ENCODE assay signal across 13 mouse cellular contexts in genomic region chr1:192853429-192853828, GRCm38 (mm10). TPM values are rescaled to one million over a fixed set of nuclear protein-coding genes. Genes with fewer than 3 reads are reported as not detected.
A peak's percentile ranks its signal among the peaks of the same experiment; 100 is the strongest.
DNase-seq lines count a peak whose midpoint lies in the region; ATAC-seq lines count a peak whose summit lies in the region.
"Had no signal": no experiment of that assay in that cellular context is flagged by ENCODE, and none has a peak within 500 bp of the region (broad histone marks: within the 10 kb centered on the region; RNA-seq: fewer than 3 reads in every experiment).

No protein-coding gene starts in this region.

- H3K27ac ChIP-seq in liver, embryonic 11.5 days (ENCODE audit: low read depth, low read length) = no peak overlapping the region
- no peak overlapping the region for H3K27ac ChIP-seq in liver, embryonic 12.5 days
- H3K27ac ChIP-seq in forebrain, embryonic 14.5 days (ENCODE audit: low read depth, low read length) = no peak overlapping the region
- H3K27ac ChIP-seq in limb, embryonic 11.5 days (replicated peaks; ENCODE audit: low read depth, low read length) = peak overlapping the region; percentile 100; the same call in 1 of the 2 replicates
- no peak overlapping the region for H3K27ac ChIP-seq in neural tube, embryonic 15.5 days (replicated peaks)

- no peaks in the 10 kb centered on the region; the same call in 1 of the 2 replicates for H3K4me1 ChIP-seq in liver, embryonic 11.5 days (replicated peaks; ENCODE audit: control insufficient read depth, insufficient read depth, low read length)
- H3K4me1 ChIP-seq in liver, embryonic 12.5 days = 0 out of 2 replicates have a peak, but pooled peaks cover 3% of the 10 kb centered on the region
- peaks cover 47% of the 10 kb centered on the region for H3K4me1 ChIP-seq in forebrain, embryonic 14.5 days (ENCODE audit: control insufficient read depth, insufficient read depth, low read length)
- H3K4me1 ChIP-seq in limb, embryonic 11.5 days (ENCODE audit: control insufficient read depth, insufficient read depth, low read length) = peaks cover 42% of the 10 kb centered on the region
- H3K4me1 ChIP-seq in neural tube, embryonic 15.5 days = peaks cover 59% of the 10 kb centered on the region

- WGBS in liver, embryonic 11.5 days = 46% methylated on average over 2 of the region's 2 CpGs
- WGBS in liver, embryonic 12.5 days (ENCODE audit: insufficient replicate concordance) = 49% methylated on average over 2 of the region's 2 CpGs
- 36% methylated on average over 2 of the region's 2 CpGs for WGBS in forebrain, embryonic 14.5 days
- WGBS in limb, embryonic 11.5 days = 32% methylated on average over 2 of the region's 2 CpGs
- 27% methylated on average over 2 of the region's 2 CpGs for WGBS in neural tube, embryonic 15.5 days

- no peak overlapping the region for H3K4me3 ChIP-seq in liver, embryonic 11.5 days (ENCODE audit: low read depth, low read length)
- no peak overlapping the region for H3K4me3 ChIP-seq in liver, embryonic 12.5 days
- peak overlapping the region; percentile 85 for H3K4me3 ChIP-seq in forebrain, embryonic 14.5 days (ENCODE audit: low read depth, low read length)
- peak overlapping the region; percentile 84 for H3K4me3 ChIP-seq in limb, embryonic 11.5 days (ENCODE audit: low read depth, low read length)
- peak overlapping the region; percentile 57 for H3K4me3 ChIP-seq in neural tube, embryonic 15.5 days (replicated peaks)

- no peaks in the 10 kb centered on the region for H3K36me3 ChIP-seq in liver, embryonic 11.5 days (ENCODE audit: control insufficient read depth, insufficient read depth, low read length)
- H3K36me3 ChIP-seq in liver, embryonic 12.5 days = no peaks in the 10 kb centered on the region
- H3K36me3 ChIP-seq in forebrain, embryonic 14.5 days (ENCODE audit: control insufficient read depth, insufficient read depth, low read length) = peaks cover 11% of the 10 kb centered on the region
- peaks cover 12% of the 10 kb centered on the region; the same call in 1 of the 2 replicates for H3K36me3 ChIP-seq in limb, embryonic 11.5 days (ENCODE audit: control insufficient read depth, insufficient read depth, low read length)
- peaks cover 15% of the 10 kb centered on the region for H3K36me3 ChIP-seq in neural tube, embryonic 15.5 days
- H3K36me3 ChIP-seq: G1E had no signal

- no peak for DNase-seq in liver, embryonic 11.5 days (ENCODE audit: low spot score)
- DNase-seq in forebrain, embryonic 14.5 days (ENCODE audit: low spot score) = no peak
- DNase-seq in limb, embryonic 11.5 days (ENCODE audit: low spot score) = no peak
- no peak for DNase-seq in thymus, postnatal 0 days (ENCODE audit: low spot score)
- no peak for DNase-seq in frontal cortex, postnatal 36 days (ENCODE audit: low spot score in 2 of 2)
- DNase-seq in adrenal gland, postnatal 14 days = no peak
- DNase-seq: cerebellum, postnatal 36 days; gastrocnemius, postnatal 25 days; lung, adult 18-20 months had no signal

- H3K4me2 ChIP-seq in liver, embryonic 11.5 days = peak overlapping the region; percentile 9; the same call in 1 of the 2 replicates
- no peak overlapping the region for H3K4me2 ChIP-seq in liver, embryonic 12.5 days
- peak overlapping the region; percentile 90 for H3K4me2 ChIP-seq in forebrain, embryonic 14.5 days (ENCODE audit: low read length)
- H3K4me2 ChIP-seq in limb, embryonic 11.5 days (ENCODE audit: low read depth, severe bottlenecking) = peak overlapping the region; percentile 84
- H3K4me2 ChIP-seq in neural tube, embryonic 15.5 days = peak overlapping the region; percentile 89

- no peak for ATAC-seq in liver, embryonic 11.5 days (replicated peaks; ENCODE audit: low FRiP score)
- no peak for ATAC-seq in liver, embryonic 12.5 days
- ATAC-seq in forebrain, embryonic 14.5 days = no peak
- ATAC-seq in limb, embryonic 11.5 days (ENCODE audit: insufficient number of reproducible peaks, low FRiP score, low TSS enrichment, low read depth) = no peak
- no peak for ATAC-seq in neural tube, embryonic 15.5 days (ENCODE audit: low FRiP score)

- H3K9ac ChIP-seq in liver, embryonic 11.5 days (ENCODE audit: low read depth, low read length) = no peak overlapping the region
- H3K9ac ChIP-seq in liver, embryonic 12.5 days = no peak overlapping the region
- H3K9ac ChIP-seq in forebrain, embryonic 14.5 days (ENCODE audit: low read length) = peak overlapping the region; percentile 95; the same call in 1 of the 2 replicates
- peak overlapping the region; percentile 99 for H3K9ac ChIP-seq in limb, embryonic 11.5 days (ENCODE audit: low read length)
- H3K9ac ChIP-seq in neural tube, embryonic 15.5 days (replicated peaks) = 0 out of 2 replicates have a peak overlapping the region, but pooled peaks have one; percentile 0

- H3K27me3 ChIP-seq in liver, embryonic 11.5 days (replicated peaks; ENCODE audit: control insufficient read depth, insufficient read depth, low read length) = peaks cover 82% of the 10 kb centered on the region
- peaks cover 97% of the 10 kb centered on the region for H3K27me3 ChIP-seq in liver, embryonic 12.5 days (replicated peaks)
- 0 out of 2 replicates have a peak, but pooled peaks cover 3% of the 10 kb centered on the region for H3K27me3 ChIP-seq in forebrain, embryonic 14.5 days (replicated peaks; ENCODE audit: control insufficient read depth, insufficient read depth, low read length)
- H3K27me3 ChIP-seq in limb, embryonic 11.5 days (ENCODE audit: control insufficient read depth, insufficient read depth, low read length) = no peaks in the 10 kb centered on the region
- H3K27me3 ChIP-seq in neural tube, embryonic 15.5 days (replicated peaks) = no peaks in the 10 kb centered on the region; the same call in 1 of the 2 replicates

- no peaks in the 10 kb centered on the region for H3K9me3 ChIP-seq in liver, embryonic 11.5 days (ENCODE audit: control insufficient read depth, low read length)
- no peaks in the 10 kb centered on the region for H3K9me3 ChIP-seq in liver, embryonic 12.5 days (replicated peaks)
- H3K9me3 ChIP-seq in forebrain, embryonic 14.5 days (replicated peaks; ENCODE audit: control insufficient read depth, low read length) = no peaks in the 10 kb centered on the region
- no peaks in the 10 kb centered on the region for H3K9me3 ChIP-seq in limb, embryonic 11.5 days (ENCODE audit: control insufficient read depth, low read length)
- H3K9me3 ChIP-seq in neural tube, embryonic 15.5 days (replicated peaks) = no peaks in the 10 kb centered on the region

RNA-seq across cellular contexts. Expression of gene Sertad4, which starts 2.1 kb away (rescaled TPM):
- polyA plus RNA-seq in liver, embryonic 11.5 days (2014; fragmentation: Nextera tagmentation; extraction: Ambion mirVana) = 3.9 and 4.0 TPM in 2 replicates
- polyA plus RNA-seq in liver, embryonic 12.5 days (2016; fragmentation: Nextera tagmentation; extraction: Ambion mirVana) = 1.8 and 3.6 TPM in 2 replicates
- 20.8 and 26.2 TPM in 2 replicates for polyA plus RNA-seq in forebrain, embryonic 14.5 days (2014; fragmentation: Nextera tagmentation; extraction: Ambion mirVana)
- polyA plus RNA-seq in limb, embryonic 11.5 days (2014; fragmentation: Nextera tagmentation; extraction: Ambion mirVana) = 71.9 and 73.6 TPM in 2 replicates
- polyA plus RNA-seq in neural tube, embryonic 15.5 days (2015; fragmentation: Nextera tagmentation; extraction: Ambion mirVana) = 16.6 and 17.3 TPM in 2 replicates
- polyA plus RNA-seq in thymus, postnatal 0 days (2015; fragmentation: Nextera tagmentation; extraction: Ambion mirVana) = 2.6 and 3.2 TPM in 2 replicates
- total RNA-seq in adrenal gland, postnatal 14 days (2021) = 5.9 and 6.6 TPM in 2 replicates
- total RNA-seq: neutrophil, adult 5-6 weeks had no signal
- polyA plus RNA-seq: G1E had no signal

Comparison
In these comparisons a context has a peak if more than half of its experiments do, and no peak if none do; other contexts are left out.
1. H3K4me3 ChIP-seq: peak in forebrain, embryonic 14.5 days (single experiment), limb, embryonic 11.5 days (single experiment) and neural tube, embryonic 15.5 days (single experiment); none in liver, embryonic 11.5 days (single experiment) and liver, embryonic 12.5 days (single experiment).
2. H3K9ac ChIP-seq: peak in forebrain, embryonic 14.5 days (single experiment), limb, embryonic 11.5 days (single experiment) and neural tube, embryonic 15.5 days (single experiment); none in liver, embryonic 11.5 days (single experiment) and liver, embryonic 12.5 days (single experiment).